Mouse (Mus musculus) C2C12 (cell line): ENCODE results near the gene Hps5.

Experiments
- CTCF ChIP-seq: IDR thresholded peaks from one replicate; pipeline ENCODE4 v1.5.1; 2011; ENCODE audit not compliant: control insufficient read depth, insufficient read depth, insufficient read length
- FOSL1 ChIP-seq: IDR thresholded peaks from one replicate; pipeline ENCODE4 v1.8.0; 2011; ENCODE audit warnings: mild to moderate bottlenecking, low read length; ENCODE audit not compliant: poor library complexity, insufficient read depth, severe bottlenecking
- MAX ChIP-seq: IDR thresholded peaks from one replicate; pipeline ENCODE4 v1.6.1; 2011; ENCODE audit warnings: mild to moderate bottlenecking, control low read depth
- MYOD1 ChIP-seq: IDR thresholded peaks from one replicate; pipeline ENCODE4 v1.6.1; 2011; ENCODE audit warnings: low read depth; ENCODE audit not compliant: control insufficient read depth, insufficient read length

GRCm38 (mm10) chr7:46810325-46810724 is 14.5 kb upstream of the Hps5 start:
- TF ChIP-seq CTCF (no peak), MYOD1 (no peak), FOSL1 (no peak), MAX (no peak)
